Mouse (Mus musculus): ENCODE results near the gene Slc16a11.
A peak's percentile ranks its signal among the peaks of the same experiment; 100 is the strongest.

Slc16a11 gene

DNA sequence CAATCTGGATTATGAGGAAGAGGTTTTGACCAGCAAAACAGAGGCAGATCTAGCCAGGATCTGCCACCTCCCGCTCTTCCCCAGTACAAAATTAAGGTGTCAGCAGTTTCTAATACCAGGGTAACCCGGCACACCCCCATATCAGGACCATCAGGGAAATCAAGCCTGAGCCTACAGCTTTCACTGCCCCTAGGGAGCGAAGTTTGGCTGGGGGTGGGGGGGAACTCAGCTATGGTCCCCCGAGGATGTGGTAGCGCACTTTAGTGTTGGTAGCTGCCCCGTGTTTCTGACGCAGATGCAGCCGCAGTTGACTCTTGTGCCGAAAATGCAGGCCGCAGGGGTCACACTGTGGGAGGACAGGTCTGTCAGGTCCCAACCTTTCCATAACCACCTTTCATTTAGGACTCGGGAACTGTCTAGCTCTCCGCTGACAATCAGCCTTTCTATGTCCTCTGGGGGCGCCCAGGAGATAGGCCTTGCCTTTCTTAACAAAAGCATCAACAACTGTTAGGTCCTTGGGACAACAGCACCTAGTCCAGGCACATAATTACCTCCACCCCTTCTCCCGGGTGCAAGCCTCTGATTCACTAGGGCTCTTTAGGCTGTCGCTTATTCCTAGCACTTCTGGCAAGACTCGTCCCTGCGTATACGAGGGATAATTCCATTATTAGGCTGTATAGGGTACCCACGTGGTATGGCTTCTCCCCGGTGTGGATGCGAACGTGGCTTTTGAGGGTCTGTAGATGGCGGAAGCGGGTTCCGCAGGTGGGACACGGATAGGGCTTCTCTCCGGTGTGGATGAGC is 13.4 kb downstream of the Slc16a11 start:
- no peak for DNase-seq (ENCODE audit: low spot score)

DNA sequence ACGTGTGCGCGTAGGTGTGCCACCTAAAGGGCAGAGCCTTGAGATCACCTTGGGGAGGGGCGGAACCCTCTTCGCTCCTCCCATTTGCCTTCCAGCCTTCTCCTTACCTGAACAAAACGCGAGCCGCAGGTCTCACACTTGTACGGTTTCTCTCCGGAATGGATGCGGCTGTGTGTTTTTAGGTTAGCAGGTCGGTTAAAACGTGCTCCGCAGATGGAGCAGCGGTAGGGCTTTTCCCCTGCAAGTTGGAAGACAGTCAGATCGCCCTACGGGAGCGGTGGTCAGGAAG is 14.0 kb downstream of the Slc16a11 start:
- DNase-seq (ENCODE audit: low spot score) = no peak

DNA sequence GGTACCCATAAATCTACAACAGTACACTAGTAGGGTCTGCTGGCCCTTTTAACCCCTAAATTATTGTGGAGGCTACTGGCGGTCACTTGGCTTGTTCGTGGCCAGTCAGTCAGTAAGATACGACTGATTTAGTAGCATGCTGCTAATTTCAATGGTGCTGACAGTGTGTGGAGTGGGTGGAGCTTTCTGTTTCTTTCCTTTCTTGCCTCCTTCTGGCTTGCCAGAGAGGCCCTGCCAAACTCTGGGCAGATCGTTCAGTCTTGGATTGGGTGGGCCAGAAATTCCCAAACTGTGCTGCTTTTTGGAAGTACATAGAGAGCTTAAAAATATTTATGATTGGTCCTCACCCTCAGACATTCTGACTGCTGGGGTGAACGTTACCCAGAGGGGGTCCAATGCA is 14.6 kb downstream of the Slc16a11 start:
- no peak for DNase-seq (ENCODE audit: low spot score)

DNA sequence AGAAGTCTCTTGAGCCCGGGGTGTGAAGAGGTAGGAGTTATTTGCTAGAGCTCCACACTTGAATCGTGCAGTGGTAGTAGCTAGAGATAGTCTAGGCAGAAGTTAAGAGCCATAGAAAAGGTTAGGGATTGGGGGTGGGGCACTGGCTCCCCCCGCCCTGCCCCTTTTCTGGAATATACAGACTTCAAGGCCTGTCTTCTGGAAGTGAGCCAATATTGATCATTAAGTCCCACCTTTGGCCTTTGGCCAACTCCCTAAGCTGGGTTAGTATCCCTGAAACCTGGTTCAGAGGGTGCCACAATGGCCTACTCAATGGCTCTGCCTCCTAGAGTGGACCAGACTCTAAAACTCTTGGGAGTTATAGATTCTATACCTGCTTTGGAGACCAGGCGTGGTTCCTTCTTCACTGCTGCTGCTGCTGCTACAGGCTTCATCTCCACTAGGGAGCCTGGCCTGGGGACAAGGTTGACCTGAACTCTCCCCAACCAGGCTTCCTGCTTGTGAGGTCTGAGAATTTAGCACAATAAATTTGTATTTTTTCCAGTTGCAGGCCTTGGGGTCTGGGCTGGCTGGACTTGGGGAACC is 15.2 kb downstream of the Slc16a11 start:
- no peak for DNase-seq (ENCODE audit: low spot score)

DNA sequence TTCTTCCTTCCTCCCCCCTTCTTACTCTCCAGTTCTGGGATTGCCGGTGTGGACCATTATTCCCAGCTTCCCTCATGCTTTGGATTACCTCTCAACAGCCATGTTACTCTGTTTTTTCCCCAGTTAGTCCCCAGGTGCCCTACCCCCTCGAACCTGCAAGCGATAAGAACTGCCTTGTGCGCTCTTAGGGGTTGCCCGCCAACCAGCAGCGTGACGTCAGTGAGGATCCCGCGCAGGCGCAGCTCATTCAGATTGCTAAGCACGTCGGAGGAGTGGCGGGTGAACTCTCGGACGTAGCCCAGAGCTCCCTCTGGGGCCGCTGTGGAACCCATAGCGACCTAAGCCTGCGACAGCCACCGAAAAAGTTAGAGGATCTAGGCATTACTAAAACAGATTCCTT is 16.3 kb downstream of the Slc16a11 start:
- DNase-seq (ENCODE audit: low spot score) = no peak

DNA sequence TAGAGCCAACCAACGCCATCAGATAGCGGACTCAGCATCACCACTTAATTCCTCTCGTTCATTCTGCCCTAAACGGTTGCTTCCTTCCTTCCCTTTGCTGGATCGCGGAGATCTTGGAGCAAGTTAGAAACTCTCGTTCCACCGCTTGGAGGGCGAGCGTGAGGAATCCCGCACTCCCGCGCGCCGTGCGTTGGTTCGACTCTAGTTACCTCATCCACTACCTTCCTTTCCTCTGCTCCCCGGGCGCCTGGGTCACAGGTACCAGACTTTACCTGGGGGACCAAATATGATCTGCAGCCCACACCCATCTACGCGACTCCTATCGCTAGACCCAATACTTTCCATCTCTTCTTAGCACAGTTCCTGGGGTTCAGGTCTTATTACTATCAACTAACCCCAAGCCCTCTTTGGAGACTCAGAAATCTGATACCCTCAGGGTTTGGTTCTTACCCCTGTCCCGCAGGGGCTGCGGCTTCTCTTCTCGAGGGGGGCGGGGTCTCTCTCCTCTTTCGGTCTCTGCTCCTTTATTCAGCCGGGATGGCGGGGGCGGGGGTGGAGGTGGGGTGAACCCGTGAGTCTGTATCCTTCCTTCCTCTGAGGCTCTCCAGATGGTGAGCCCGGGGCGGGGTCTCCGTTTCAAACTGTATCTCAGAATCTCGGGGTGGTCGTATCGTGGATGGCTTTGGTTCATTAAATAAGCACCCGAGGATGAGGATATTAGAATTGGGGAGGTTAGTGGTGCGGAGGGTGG is 16.9 kb downstream of the Slc16a11 start, which contains the start of gene Bcl6b:
Bcl6b (minus strand) TSS at position 539 of the 751 bp plus-strand sequence.
- DNase-seq (ENCODE audit: low spot score) = no peak

DNA sequence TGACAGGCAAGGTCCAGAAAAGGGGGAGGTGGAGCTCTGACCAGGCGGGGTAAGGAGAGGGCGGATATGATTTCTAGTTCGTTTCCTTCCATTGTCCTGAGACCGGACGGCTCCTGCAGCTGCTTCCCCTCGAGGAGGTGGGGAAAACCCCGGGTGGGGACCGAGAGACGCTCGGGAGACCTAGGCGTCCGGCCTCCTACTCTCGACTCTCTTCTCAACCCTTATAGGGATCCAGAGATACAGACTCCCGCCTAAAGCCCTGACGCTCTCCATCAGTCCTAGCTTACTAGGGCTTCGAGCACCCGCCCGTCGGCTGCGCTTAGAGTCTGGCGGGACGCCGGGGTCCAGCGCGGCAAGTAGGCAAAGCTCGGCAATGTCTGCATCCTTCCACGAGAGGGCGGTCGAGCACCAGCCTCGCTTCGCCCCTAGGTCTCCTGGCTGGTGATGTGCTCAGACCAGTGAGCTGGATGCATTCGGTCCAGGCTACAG is 17.7 kb downstream of the Slc16a11 start:
- DNase-seq (ENCODE audit: low spot score) = no peak

DNA sequence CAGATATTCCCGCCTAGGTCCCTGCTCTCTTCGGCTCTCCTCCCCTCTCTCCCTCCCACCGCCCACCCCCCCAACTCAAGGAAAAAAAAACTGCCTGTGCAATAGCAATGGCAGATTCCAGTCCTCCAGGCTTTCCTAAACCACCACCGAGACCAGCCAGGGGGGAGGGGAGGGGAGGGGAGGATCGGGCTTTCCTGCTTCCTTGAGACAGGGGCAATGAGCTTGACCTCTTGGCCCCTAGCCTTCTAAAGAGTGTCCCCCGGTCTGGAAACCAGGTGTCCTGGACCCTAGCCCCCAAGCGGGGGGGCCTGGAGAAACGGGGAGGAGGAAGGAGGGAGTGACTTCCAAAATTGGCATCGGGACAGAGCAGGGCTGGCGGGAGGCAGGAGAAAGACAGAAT is 20.0 kb downstream of the Slc16a11 start:
- DNase-seq (ENCODE audit: low spot score) = no peak

DNA sequence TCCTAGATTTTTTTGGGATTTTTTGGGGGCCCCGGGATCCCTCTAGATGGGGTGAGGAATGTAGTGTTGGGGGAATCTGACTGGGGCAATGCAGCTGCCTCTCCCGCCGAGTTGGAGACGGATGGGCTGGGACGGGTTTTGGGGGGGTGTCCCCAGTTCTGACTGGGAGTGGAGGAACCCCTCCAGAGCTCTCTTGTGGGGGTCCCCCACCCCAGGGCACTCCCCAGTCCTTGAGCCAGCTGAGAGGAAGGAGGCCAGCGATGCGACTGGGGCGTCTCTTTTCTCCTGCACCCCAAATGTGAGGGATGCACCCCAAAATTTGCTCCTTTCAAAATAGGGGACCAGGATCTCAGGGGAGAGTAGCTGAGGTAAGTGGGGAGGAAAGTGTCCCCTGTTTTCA is 20.5 kb downstream of the Slc16a11 start:
- no peak for DNase-seq (ENCODE audit: low spot score)

DNA sequence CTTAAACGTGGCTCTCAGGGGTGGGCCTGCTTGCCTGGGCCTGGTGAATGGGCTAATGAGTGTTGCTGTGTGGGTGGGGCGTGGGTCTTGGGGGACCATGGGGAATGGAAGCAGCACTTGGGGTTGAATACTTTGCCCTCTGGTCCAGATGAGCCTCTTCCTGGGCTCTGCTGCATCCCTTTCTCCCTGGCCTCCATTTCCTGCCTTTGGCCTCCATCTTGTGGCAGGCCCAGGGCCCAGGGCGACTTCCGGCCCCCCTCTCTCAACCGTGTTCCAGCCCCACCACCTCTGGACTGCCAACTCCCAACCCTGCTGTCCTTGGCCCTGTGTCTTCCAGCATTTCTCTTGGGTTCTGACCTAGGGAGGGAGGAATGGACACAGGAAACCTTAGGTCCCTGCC is 21.5 kb downstream of the Slc16a11 start:
- no peak for DNase-seq (ENCODE audit: low spot score)

DNA sequence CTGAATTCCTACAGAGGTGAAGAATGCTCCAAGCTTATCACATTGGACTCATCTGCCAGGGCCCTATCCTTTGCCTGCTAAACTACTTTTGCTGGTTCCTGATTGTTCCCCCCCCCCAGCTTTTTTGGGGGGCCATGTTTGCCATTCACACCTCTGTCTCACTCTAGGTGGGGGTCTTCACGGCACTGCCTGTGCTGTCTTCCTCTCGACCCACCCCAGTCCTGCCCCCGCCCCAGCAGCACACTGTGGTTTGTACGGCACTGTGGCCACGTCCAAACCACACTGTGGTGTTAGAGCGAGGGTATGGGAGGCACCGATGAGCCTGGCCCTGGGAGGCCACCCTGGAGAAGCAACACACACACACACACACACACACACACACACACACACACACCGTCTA is 21.9 kb downstream of the Slc16a11 start:
- DNase-seq (ENCODE audit: low spot score) = no peak

DNA sequence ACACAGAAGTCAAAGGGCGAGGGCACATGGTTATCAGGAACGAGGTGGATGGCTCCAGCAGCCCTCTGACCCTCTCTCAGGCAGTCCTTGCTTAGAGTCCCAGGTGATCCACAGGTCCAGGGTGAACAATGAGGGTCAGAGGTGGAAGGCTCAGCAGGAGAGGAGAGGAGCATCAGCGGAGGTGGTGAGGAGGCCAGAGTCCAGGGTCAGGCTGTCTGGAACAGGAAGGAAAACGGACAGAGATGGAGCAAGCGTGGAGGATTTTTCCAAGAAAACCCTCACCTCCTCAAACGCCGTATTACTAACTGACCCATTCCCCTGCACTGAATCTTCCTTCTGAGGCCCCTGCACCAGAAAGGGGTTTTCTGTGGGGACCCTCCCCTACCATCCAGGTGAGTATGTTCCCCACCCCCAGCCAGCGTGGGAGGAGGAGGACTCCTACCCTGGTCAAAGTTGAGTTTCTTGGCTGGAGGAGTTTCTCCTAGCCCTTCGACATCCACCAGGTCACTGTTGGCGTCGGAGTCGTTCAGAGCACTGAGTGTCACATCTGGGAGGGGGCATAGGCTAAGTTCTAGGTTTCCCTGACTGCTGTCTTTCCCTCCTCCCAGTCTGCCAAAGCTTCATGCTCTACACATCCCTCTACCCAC is 22.8 kb downstream of the Slc16a11 start:
- DNase-seq (ENCODE audit: low spot score) = no peak

DNA sequence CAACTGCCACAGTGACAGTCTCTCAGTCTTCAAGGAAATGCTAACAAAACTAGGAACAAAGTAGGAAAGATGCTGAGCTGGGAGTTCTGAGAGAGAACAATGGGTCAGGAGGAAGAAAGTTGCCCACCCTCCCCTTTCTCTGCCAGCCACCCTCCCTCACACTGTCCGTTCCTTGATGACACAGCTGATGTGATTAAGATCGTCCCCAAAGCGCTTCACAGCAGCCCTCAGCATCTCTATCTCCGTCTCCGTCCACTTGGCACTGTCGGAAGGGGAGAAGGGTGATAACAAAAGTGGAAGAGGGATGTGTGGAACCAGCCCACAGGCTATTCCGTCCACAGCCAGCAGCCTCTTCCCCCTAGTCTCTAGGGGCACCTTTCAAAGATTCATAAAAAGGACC is 24.2 kb downstream of the Slc16a11 start:
- peak; percentile 2 for DNase-seq (ENCODE audit: low spot score)

DNA sequence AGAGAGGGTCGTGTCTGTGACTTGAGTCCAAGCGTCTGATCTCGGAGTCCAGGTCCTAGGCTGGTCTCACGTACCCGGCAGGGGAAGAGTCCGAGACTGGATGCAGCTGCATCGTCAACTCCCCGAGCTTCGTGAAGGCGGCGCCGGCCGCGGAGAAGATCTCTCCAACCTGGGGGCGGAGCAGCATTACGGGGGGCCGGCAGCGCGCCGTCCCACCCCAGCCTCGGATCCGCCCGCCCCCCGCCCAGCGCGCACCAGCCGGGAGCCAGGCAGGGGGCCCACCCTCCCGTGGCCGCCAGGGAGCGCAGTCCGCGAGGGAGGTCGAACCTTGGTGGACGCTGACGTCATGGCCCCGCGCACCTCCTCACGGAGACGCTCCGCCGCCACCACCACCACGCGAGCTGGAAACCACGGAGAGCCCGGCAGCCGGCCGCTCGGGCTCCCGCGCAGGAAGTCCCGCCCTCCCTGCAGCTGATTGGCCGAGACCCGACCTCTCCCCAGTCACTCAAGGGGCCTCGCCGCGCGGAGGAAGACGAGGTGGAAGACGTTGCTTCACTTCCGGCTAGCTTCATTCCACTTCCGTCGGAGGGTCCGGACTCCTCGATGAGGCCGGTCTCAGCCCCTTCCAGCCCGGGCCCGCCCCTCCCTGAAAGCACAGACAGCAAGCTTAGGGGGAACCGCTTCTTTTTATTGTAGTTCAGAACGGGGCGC is 25.1 kb downstream of the Slc16a11 start, which contains the start of gene 0610010K14Rik:
0610010K14Rik (minus strand) TSS at position 458 of the 711 bp plus-strand sequence.
- peak; percentile 92 for DNase-seq (ENCODE audit: low spot score)

DNA sequence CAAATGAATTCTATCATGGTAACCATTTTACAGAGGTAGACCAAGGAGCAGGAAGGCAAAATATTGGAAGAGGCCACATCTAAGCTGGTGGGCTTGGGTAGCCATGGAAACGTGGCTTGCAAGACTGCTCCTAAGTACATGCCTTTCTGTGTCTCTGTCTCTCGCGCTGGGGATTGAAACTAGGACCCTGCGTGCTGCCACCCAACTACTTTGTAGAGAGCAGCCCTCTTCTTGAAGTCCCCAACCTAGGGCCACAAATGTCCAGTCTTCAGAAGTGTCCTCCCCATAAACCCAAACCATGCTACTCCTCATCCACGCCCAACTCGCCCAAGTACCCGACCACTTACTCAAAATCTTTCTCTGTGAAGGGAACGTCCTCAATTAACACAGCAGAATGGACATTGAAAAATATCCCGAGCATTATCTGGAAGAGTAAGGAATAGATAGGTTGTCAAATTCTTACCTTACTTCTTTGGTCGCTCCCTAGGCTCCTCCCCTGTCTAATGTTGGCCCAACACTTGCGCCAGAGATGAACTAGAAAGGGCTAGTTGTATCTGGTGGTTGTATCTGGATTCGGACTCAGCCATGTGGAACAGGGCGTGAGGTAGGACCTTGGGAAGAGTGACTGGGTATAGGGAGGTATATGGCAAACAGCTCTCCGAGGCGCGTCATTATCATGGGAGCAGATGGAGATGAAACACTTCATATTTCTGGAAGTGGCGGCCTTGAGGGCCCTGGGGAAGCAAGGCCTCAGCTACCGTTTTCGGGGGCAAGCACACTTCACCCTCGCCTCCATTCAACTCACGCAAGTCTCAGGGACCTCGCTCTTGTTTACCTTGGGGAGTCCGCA is 26.3 kb downstream of the Slc16a11 start:
- DNase-seq (ENCODE audit: low spot score) = no peak

DNA sequence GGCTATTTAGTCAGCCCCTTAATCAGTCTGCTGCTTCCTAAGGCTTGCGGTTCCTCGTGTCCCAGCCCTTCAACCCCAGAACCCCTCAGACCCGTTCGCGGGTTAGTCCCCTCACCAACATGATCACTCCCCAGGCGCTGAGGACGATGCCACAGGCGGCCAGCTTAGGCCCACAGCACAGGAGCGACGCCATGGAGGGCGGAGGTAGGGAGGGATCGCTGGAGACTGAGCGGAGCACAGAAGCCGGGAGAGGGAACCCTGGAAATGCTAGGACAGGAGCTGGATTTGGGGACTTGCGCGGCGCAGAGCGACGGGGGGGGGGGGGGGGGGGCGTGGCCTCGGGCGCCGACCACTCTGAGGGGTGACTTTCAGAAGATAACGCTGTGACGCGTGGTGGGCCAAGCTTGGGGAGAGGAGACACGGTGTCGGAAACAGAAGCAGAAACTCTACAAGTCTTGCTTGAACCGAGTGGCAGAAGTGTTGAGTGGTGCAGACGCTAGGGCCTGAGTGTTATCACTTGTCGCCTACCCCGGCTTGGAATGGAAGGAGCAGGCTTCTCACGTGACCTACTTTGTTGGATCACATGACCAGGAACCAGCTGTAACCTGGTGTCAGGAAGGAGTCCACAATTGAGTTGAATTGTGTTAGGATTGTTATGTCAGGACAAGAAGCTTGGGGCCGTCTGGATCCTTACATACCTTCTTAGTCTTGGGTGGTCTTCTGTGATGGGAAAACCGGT is 27.2 kb downstream of the Slc16a11 start, which contains the start of the genes Gm21988 and Rnasek:
Gm21988 (minus strand) TSS at position 290 of the 739 bp plus-strand sequence.
Rnasek (minus strand) TSS at position 302 of the 739 bp plus-strand sequence.
- DNase-seq (ENCODE audit: low spot score) = peak; percentile 82

DNA sequence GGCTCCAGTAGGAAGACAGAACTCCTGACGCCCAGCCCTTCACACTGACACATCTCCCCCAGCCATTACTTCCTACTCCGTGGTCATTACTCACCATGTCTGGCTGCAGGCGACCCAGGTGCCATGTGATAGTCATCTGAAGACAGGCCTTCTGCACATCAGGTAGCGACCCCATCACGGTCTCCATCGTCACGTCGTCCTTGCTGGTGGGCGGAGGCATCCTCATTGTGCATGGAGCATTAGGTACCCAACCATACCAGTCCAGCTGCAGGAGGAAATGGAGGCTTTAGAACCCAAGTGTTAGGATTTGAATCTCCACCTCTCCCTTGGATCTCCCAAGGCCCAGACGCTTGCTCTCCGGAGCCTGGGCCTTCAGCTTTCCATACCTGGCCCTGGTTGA is 30.0 kb downstream of the Slc16a11 start:
- DNase-seq (ENCODE audit: low spot score) = no peak

DNA sequence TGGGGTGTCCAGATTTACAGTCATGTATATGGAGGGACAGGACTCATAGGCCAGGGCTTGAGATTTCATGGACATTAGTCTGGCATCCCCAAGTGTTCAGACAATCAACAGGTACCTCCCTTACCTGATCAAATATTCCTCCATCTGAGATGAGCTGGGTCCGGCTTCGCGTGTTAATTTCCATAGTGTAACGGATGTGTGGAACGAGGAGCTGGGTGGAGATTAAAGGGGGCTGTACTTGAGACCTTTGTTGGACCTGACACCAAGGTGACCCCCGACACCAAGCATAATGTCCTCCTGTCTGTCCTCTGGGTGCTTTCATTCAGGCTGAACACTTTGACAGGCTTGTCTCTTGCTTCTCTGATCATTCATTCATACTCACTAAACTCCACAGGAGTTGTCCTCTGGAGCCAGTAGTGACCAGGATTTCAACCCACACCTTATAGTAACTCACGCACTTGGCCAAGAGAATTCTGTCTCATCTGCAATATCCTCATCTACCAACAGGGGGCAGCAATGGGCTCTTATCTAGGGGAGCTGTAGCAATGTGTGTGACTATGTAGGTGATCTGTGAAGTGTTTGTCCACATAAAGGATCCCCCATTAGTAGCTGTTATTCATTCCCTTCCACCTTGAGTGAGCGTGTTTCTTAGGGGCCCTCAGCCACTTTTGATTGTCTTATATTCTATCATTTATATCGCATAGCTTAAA is 34.7 kb downstream of the Slc16a11 start:
- no peak for DNase-seq (ENCODE audit: low spot score)

DNA sequence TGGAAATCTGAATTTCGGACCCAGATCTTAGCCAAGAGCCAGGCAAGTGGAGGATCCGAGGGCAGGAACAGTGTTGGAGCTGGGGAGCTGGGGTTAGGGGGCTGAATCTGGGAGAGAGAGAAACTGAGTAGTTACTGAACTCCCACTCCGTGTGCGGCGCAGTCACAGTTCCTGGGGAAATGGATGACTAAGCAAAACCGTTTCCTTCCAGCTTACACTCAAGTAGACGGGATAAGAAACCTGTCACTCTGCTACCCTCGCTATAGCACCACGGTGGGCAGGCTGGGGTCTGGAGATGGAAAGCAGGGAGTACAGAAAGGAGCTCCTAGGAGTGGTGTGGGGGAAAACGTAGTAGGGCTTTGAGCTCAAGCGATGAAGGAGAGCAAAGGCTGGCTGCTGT is 37.6 kb downstream of the Slc16a11 start:
- no peak for DNase-seq (ENCODE audit: low spot score)
